Mouse (Mus musculus) mouse embryonic stem cell (cell line): ENCODE data around the gene Znhit1.

Experiments
- in situ Hi-C, 2 experiments: fragments of 300-500 bp; cut with MboI; formaldehyde crosslinking; loops; 1 replicate in 1 of 2; 3 replicates in 1 of 2; pipeline ENCODE4 v1.14.3; 2019 to 2020; ENCODE audit warnings: low sequenced_read_pairs in 2 of 2, low pct_unique_long_range_greater_than_20kb in 1 of 2, mixed read lengths in 1 of 2; ENCODE audit not compliant: unreplicated experiment in 1 of 2

Gene Znhit1

GRCm38 (mm10) chr5:136987934-136988271, at the start of gene Znhit1:
Gene Znhit1, minus strand, starts transcription at chr5:136988021.
- in situ Hi-C loops: no loop called here

DNA sequence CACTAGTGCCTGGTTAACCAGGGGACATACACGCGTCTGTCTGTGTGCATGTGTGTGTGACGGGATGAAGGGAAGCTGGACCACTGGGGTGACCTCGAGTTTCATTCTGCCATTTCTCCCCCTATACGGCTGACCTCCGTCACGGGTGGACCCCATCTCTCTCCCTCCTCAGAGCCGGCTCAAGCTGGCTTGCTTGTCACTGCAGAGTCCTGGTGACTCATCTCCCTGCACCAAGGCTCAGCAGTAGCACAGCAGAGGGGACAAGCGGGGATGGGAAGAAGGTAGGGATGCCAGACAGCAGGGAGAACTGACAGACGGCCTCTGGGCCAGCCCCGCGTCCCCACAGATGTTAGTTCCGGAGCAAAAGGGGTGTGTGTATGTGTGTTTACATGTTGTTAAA, 48.4 kb upstream of the Znhit1 start:
- in situ Hi-C loops: no loop called here

DNA sequence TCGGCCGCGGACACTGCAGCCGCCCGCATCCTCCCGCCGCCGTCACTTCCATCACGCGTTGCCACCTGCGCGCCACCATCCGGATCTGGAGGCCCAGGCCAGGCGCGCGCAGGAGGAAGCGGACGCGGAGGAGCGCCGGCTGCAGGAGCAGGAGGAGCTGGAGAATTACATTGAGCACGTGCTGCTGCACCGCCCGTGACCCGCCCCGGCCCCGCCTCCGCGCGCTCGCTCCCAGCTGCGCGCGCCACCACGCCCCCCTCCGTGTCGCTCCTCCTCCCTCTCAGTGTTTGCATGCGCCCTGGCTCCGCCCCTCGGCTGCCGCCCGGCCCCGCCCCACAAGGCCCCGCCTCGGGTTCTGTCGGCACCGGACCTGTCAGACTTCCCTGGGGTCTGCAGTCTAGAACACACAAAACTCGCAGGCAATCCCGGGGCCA, 44.8 kb upstream of the Znhit1 start:
- in situ Hi-C loops: no loop called here

DNA sequence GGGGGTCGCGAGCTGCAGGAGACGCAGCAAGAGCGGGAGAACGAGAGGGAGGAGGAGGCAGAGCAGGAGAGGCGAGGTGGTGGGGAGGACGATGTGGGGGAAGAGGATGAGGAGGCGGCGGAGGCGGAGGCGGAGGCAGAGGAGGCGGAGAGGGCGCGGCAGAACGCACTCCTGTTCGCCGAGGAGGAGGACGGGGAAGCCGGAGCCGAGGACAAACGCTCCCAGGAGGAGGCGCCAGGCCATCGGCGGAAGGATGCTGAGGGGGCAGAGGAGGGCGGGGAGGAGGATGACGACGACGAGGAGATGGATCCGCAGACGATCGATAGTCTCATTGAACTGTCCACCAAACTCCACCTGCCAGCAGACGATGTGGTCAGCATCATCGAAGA, 44.2 kb upstream of the Znhit1 start:
- in situ Hi-C loops: no loop called here

- in situ Hi-C loops: no loop called here
Observed at GRCm38 (mm10) chr5:137031076-137032032, 43.5 kb upstream of the Znhit1 start.

DNA sequence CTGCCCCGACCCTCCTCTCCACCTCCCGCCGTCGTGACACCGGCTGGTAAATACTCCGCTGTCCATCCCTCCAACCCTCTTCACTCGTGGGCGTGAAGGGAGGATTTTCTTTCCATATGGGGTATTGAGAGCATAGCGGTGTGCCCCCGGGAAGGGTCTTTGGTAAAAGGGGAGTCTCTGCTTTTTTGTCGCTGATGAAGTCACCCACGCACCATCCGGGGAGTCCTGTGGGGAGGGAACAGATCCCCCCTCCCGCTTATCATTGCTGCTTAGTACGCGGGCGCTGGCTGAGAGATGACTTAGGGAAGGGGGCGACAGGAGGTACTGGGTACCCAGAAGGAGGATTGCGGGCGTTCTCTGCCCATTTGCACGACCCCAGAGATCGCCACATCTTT, 42.6 kb upstream of the Znhit1 start:
- in situ Hi-C loops: no loop called here

GRCm38 (mm10) chr5:137029643-137030415, 42.0 kb upstream of the Znhit1 start:
- in situ Hi-C loops: loop anchor here in 1 of 2 experiments (5.0 kb wide), 1 partner anchor 77 kb away; no protein-coding TSS in a partner anchor

GRCm38 (mm10) chr5:137029273-137029585, 41.4 kb upstream of the Znhit1 start:
- in situ Hi-C loops: loop anchor here in 1 of 2 experiments (5.0 kb wide), 1 partner anchor 78 kb away; no protein-coding TSS in a partner anchor

DNA sequence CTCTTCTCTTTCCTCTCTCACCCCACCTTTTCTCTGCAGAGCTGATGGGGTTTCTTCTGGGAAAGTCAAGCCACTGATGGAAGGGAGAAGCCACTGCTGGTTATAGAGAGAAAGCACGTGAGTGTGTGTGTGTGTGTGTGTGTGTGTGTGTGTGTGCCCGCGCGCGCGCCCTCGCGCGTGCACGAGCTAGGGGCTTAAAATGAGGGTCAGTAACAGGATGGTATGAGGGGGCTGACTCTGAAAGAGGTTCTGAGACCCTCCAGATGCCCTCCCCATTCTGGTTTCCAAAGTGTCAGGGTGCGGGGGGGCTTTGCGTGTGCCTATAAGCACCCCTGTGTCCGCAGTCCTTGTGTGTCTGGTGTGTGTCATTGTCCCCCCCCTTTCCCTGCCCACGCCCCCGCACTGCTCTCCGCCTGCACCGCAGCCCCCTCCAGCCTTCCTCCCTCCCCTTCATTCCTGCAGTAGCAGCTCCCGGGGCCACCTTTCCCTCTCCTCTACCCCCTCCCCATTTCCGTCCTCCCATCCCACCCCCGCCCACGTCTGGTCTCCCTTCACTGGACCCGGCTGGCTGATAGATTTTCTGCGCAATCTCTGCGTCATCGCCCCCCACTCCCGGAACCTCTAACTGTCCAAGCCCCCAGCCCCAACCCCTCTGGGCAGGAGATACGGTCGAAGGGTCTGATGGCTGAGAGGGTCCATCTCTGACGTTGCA, 40.9 kb upstream of the Znhit1 start:
- in situ Hi-C loops: loop anchor here in 1 of 2 experiments (5.0 kb wide), 1 partner anchor 79 kb away; no protein-coding TSS in a partner anchor

DNA sequence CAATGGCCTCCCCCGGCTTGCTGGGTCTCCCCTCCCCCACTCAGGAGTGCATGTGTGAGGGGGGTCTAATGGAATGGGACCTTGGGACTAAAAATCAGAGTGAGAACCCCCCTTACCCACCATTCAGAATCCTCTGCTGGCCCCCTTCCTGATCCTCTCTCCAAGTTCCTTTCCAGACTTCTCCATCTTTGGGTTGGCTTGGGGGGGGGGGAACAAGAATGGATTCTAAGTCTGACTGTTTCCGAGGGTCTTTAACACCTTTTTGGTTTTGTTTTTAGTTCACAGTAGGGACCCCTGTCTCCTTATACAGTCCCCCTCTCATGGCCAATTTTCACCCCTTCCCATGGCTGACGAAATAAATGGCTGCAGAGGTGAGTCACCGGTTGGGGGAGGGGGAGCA, 38.3 kb upstream of the Znhit1 start, which contains the start of gene Vgf:
Gene Vgf (plus strand): TSS at position 301 of the 400 bp plus-strand sequence.
- in situ Hi-C loops: loop anchor here in 1 of 2 experiments (5.0 kb wide), 1 partner anchor 81 kb away; no protein-coding TSS in a partner anchor

GRCm38 (mm10) chr5:137025132-137025531, 37.3 kb upstream of the Znhit1 start:
- in situ Hi-C loops: loop anchor here in 1 of 2 experiments (5.0 kb wide), 1 partner anchor 82 kb away; no protein-coding TSS in a partner anchor

GRCm38 (mm10) chr5:137024318-137024717, 36.5 kb upstream of the Znhit1 start:
- in situ Hi-C loops: no loop called here

- in situ Hi-C loops: no loop called here
Observed at GRCm38 (mm10) chr5:137015913-137016312, 28.1 kb upstream of the Znhit1 start.

DNA sequence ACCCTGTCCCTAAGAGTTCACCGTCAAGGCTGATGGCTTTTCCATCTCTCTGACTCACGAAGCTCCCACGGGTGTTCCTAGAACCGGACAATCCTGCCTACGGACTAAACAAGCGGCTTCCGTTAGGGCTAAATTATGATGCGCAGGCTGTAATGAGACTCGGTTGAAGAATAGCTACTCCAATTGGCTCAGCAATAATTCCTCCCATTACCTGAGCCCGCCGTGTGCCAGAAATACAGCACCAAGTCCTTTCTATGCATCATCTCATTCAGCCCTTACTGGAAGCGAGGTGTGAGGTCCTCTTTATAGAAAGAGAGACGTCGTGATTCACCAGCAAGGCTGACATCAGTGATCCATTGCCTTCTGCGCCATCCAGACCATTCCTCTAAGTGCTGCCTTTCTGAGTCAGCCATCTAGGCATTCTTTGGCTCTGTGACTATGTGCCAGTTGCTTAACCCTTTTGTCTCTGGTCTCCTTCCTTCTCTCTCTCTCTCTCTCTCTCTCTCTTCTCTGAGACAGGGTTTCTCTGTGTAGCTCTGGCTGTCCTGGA, 24.7 kb upstream of the Znhit1 start:
- in situ Hi-C loops: loop anchor here in 1 of 2 experiments (5.0 kb wide), 1 partner anchor 85 kb away; no protein-coding TSS in a partner anchor

GRCm38 (mm10) chr5:137009988-137010387, 22.2 kb upstream of the Znhit1 start:
- in situ Hi-C loops: loop anchor here in 1 of 2 experiments (5.0 kb wide), 1 partner anchor 87 kb away; no protein-coding TSS in a partner anchor

- in situ Hi-C loops: no loop called here
Observed at GRCm38 (mm10) chr5:137007276-137007675, 19.5 kb upstream of the Znhit1 start.

DNA sequence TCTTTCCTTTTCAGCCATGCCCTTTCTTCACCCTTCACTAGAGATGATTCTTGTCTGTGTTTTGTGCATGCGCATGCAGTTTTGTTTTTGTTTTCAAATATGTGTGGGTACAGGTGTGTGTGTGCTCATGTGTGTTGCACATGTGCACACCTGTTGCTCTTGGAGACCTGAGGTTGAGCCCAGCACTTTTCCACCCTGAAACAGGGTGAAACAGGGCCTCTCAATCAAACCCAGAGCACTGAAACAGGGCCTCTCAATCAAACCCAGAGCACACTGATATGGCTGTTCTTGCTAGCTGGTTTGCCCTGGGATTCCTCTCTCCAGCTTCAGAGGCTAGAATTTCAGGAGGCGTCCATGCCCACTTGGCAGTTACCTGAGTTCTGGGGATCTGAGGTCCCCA, 12.8 kb upstream of the Znhit1 start:
- in situ Hi-C loops: no loop called here

- in situ Hi-C loops: no loop called here
Observed at GRCm38 (mm10) chr5:136999449-136999848, 11.6 kb upstream of the Znhit1 start.
